Mouse (Mus musculus) myocyte (in vitro differentiated cells): ENCODE data around the gene Ghrh. TPM values are rescaled to one million over a fixed set of nuclear protein-coding genes. Genes with fewer than 3 reads are reported as not detected.
"Not testable (repeated sequence)": the region's sequence is repeated elsewhere in the genome, so short reads cannot be mapped to it uniquely, and the experiment has no call there.

Source experiments
- H3K27me3 ChIP-seq: one replicate; pipeline ENCODE4 v1.6.1; 2011; ENCODE audit not compliant: control insufficient read depth, insufficient read depth, insufficient read length
- H3K36me3 ChIP-seq: one replicate; pipeline ENCODE4 v1.6.1; 2011; ENCODE audit not compliant: control insufficient read depth, insufficient read depth
- H3K4me2 ChIP-seq: one replicate; pipeline ENCODE4 v1.6.1; 2011; ENCODE audit warnings: low read depth, control low read depth
- H3K4me3 ChIP-seq: one replicate; pipeline ENCODE4 v1.5.1; 2011; ENCODE audit warnings: mild to moderate bottlenecking, control low read depth, moderate library complexity
- H3K79me2 ChIP-seq: one replicate; pipeline ENCODE4 v1.6.1; 2011; ENCODE audit not compliant: control insufficient read depth, insufficient read depth
- H3ac ChIP-seq: one replicate; pipeline ENCODE4 v1.6.1; 2011; ENCODE audit not compliant: control insufficient read depth, insufficient read length
- CEBPB ChIP-seq: IDR thresholded peaks from 2 replicates; pipeline ENCODE4 v1.6.1; 2011; ENCODE audit warnings: mild to moderate bottlenecking, moderate library complexity; ENCODE audit not compliant: poor library complexity, insufficient read depth, severe bottlenecking
- E2F4 ChIP-seq: IDR thresholded peaks from one replicate; pipeline ENCODE4 v1.6.1; 2011; ENCODE audit warnings: mild to moderate bottlenecking, control low read depth, moderate library complexity; ENCODE audit not compliant: insufficient read depth
- MAX ChIP-seq: IDR thresholded peaks from one replicate; pipeline ENCODE4 v1.6.1; 2011; ENCODE audit warnings: low read depth, mild to moderate bottlenecking, control low read depth
- MYOD1 ChIP-seq, 3 experiments: IDR thresholded peaks; one replicate each; pipeline ENCODE4 v1.6.1; 2011; ENCODE audit warnings: control low read depth in 2 of 3, low read depth in 2 of 3, mild to moderate bottlenecking in 2 of 3, moderate library complexity in 1 of 3; ENCODE audit not compliant: insufficient read length in 2 of 3, control insufficient read depth in 1 of 3
- MYOG ChIP-seq, 3 experiments: IDR thresholded peaks; one replicate each; pipeline ENCODE4 v1.6.1; 2011; ENCODE audit warnings: control low read depth in 2 of 3, low read depth in 2 of 3, mild to moderate bottlenecking in 2 of 3; ENCODE audit not compliant: insufficient read length in 2 of 3, control insufficient read depth in 1 of 3, insufficient read depth in 1 of 3
- POLR2A ChIP-seq: IDR thresholded peaks from one replicate; pipeline ENCODE4 v1.6.1; 2011; ENCODE audit warnings: low read depth, mild to moderate bottlenecking, control low read depth, moderate library complexity; ENCODE audit not compliant: insufficient read length
- POLR2AphosphoS2 ChIP-seq: IDR thresholded peaks from one replicate; pipeline ENCODE4 v1.6.1; 2011; ENCODE audit warnings: low read depth, control low read depth; ENCODE audit not compliant: insufficient read length
- REST ChIP-seq: IDR thresholded peaks from one replicate; pipeline ENCODE4 v1.6.1; 2011; ENCODE audit warnings: mild to moderate bottlenecking, control low read depth, moderate library complexity; ENCODE audit not compliant: insufficient read depth, insufficient read length
- SRF ChIP-seq: IDR thresholded peaks from one replicate; pipeline ENCODE4 v1.6.1; 2011; ENCODE audit warnings: low read depth; ENCODE audit not compliant: control insufficient read depth, insufficient read length
- TCF12 ChIP-seq: IDR thresholded peaks from one replicate; pipeline ENCODE4 v1.6.1; 2011; ENCODE audit warnings: mild to moderate bottlenecking, control low read depth; ENCODE audit not compliant: poor library complexity, insufficient read depth, severe bottlenecking
- TCF3 ChIP-seq: IDR thresholded peaks from one replicate; pipeline ENCODE4 v1.6.1; 2011; ENCODE audit warnings: low read depth, control low read depth; ENCODE audit not compliant: insufficient read length
- USF1 ChIP-seq: IDR thresholded peaks from one replicate; pipeline ENCODE4 v1.6.1; 2011; ENCODE audit warnings: low read depth, mild to moderate bottlenecking, control low read depth, moderate library complexity
- polyA plus RNA-seq: library from polyadenylated mRNA; unstranded; fragments of >200 nt; fragmentation: generic; extraction: Trizol; gene quantifications from one replicate; pipeline ENCODE4 v1.2.1, GENCODE M21; 2012; ENCODE audit warnings: missing spikeins

Ghrh gene
- polyA plus RNA-seq, 1 experiment = not detected

DNA sequence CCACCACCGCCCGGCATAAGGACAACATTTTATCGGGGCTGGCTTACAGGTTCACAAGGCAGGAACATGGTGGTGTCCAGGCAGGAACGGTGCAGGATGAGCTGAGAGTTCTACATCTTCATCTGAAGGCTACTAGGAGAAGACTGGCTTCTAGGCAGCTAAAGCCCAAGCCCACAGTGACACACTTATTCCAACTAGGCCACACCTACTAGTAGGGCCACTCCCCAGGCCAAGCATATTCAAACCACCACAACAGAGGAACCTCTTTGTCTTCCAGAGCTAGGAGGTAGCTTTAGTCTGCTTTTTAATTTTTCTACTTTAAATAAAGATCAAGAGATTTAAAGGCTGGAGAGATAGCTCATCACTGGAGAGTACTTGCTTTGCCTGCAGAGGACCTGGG is 46.2 kb upstream of the Ghrh start:
- H3K36me3 ChIP-seq = no peaks in the 10 kb centered on the region

GRCm38 (mm10) chr2:157392331-157392730 is 45.0 kb upstream of the Ghrh start:
- no peaks in the 10 kb centered on the region for H3K27me3 ChIP-seq
- TF ChIP-seq MAX (no peak), REST (no peak), CEBPB (no peak), USF1 (no peak), E2F4 (no peak), MYOG (IDR thresholded peaks at IDR 0.05; ENCODE audit: control insufficient read depth in 1 of 3, insufficient read depth in 1 of 3, insufficient read length in 2 of 3, low read depth in 2 of 3) (no peak), POLR2A (no peak), MYOD1 (IDR thresholded peaks at IDR 0.05; ENCODE audit: control insufficient read depth in 1 of 3, insufficient read length in 2 of 3, low read depth in 2 of 3) (no peak), POLR2AphosphoS2 (no peak), TCF12 (no peak)
- H3K36me3 ChIP-seq = no peaks in the 10 kb centered on the region
- no peaks in the 10 kb centered on the region for H3K79me2 ChIP-seq
- H3K4me2 ChIP-seq = no peak overlapping the region
- no peak overlapping the region for H3K4me3 ChIP-seq
- H3ac ChIP-seq = no peak overlapping the region

More for the DNA sequence above, 46.2 kb upstream of the Ghrh start:
- no peaks in the 10 kb centered on the region for H3K79me2 ChIP-seq
- H3K27me3 ChIP-seq = no peaks in the 10 kb centered on the region
- H3ac ChIP-seq = no peak overlapping the region
- no peak overlapping the region for H3K4me3 ChIP-seq
- H3K4me2 ChIP-seq = no peak overlapping the region
- TF ChIP-seq TCF12 = no peak
- TF ChIP-seq POLR2AphosphoS2 = no peak
- no peak for TF ChIP-seq MYOG (IDR thresholded peaks at IDR 0.05; ENCODE audit: control insufficient read depth in 1 of 3, insufficient read depth in 1 of 3, insufficient read length in 2 of 3, low read depth in 2 of 3)
- no peak for TF ChIP-seq E2F4
- TF ChIP-seq SRF = no peak
- no peak for TF ChIP-seq MYOD1 (IDR thresholded peaks at IDR 0.05; ENCODE audit: control insufficient read depth in 1 of 3, insufficient read length in 2 of 3, low read depth in 2 of 3)
- no peak for TF ChIP-seq TCF3
- TF ChIP-seq REST = no peak

DNA sequence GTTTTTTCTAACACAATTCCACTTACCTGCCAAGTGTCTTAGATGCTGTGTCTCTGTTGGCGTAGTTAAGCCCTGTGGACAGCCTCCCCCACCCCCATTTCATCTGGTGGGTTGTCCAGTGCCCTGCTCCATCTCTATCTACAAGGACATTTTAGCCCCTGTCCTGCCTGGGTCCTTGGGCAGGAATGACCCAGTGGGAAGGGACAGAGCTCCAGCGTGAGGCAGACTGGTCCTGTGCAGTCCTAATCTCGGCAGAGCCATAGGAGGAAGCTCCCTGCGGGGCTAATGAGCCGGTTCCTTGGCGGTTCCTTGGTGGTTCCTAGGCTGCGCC is 42.2 kb upstream of the Ghrh start:
- no peak overlapping the region for H3K4me3 ChIP-seq
- no peak overlapping the region for H3ac ChIP-seq
- H3K36me3 ChIP-seq = peaks cover 3% of the 10 kb centered on the region
- TF ChIP-seq POLR2A = no peak
- TF ChIP-seq POLR2AphosphoS2 = no peak
- no peak for TF ChIP-seq SRF
- no peak for TF ChIP-seq E2F4
- no peak for TF ChIP-seq MAX
- TF ChIP-seq TCF3 = no peak
- TF ChIP-seq MYOG (IDR thresholded peaks at IDR 0.05; ENCODE audit: control insufficient read depth in 1 of 3, insufficient read depth in 1 of 3, insufficient read length in 2 of 3, low read depth in 2 of 3) = no peak
- TF ChIP-seq REST = no peak
- no peak for TF ChIP-seq TCF12
- no peak for TF ChIP-seq USF1
- TF ChIP-seq CEBPB = no peak
- TF ChIP-seq MYOD1 (IDR thresholded peaks at IDR 0.05; ENCODE audit: control insufficient read depth in 1 of 3, insufficient read length in 2 of 3, low read depth in 2 of 3) = no peak
- no peaks in the 10 kb centered on the region for H3K79me2 ChIP-seq
- H3K4me2 ChIP-seq = no peak overlapping the region
- H3K27me3 ChIP-seq = no peaks in the 10 kb centered on the region

GRCm38 (mm10) chr2:157388901-157389590 is 41.7 kb upstream of the Ghrh start:
- not testable (repeated sequence) for H3K4me3 ChIP-seq, H3ac ChIP-seq, H3K79me2 ChIP-seq, H3K36me3 ChIP-seq, H3K27me3 ChIP-seq, H3K4me2 ChIP-seq

GRCm38 (mm10) chr2:157384836-157385235 is 37.5 kb upstream of the Ghrh start:
- peaks cover 19% of the 10 kb centered on the region for H3K36me3 ChIP-seq
- TF ChIP-seq POLR2A (no peak), MAX (no peak), E2F4 (no peak), CEBPB (no peak), SRF (no peak), MYOD1 (IDR thresholded peaks at IDR 0.05; ENCODE audit: control insufficient read depth in 1 of 3, insufficient read length in 2 of 3, low read depth in 2 of 3) (no peak), MYOG (IDR thresholded peaks at IDR 0.05; ENCODE audit: control insufficient read depth in 1 of 3, insufficient read depth in 1 of 3, insufficient read length in 2 of 3, low read depth in 2 of 3) (no peak), POLR2AphosphoS2 (no peak), USF1 (no peak), TCF3 (no peak), REST (no peak), TCF12 (no peak)

More at GRCm38 (mm10) chr2:157384836-157385235, 37.5 kb upstream of the Ghrh start:
- no peak overlapping the region for H3ac ChIP-seq
- H3K4me3 ChIP-seq = no peak overlapping the region
- H3K79me2 ChIP-seq = peaks cover 12% of the 10 kb centered on the region
- H3K27me3 ChIP-seq = no peaks in the 10 kb centered on the region
- H3K4me2 ChIP-seq = no peak overlapping the region
